In genomic region chr5:123396901-123397464, GRCm38 (mm10) we compare ENCODE assay signal across 8 mouse cellular contexts. TPM values are rescaled to one million over a fixed set of nuclear protein-coding genes. Genes with fewer than 3 reads are reported as not detected.
DNase-seq lines count a peak whose midpoint lies in the region; ATAC-seq and TF ChIP-seq lines count a peak whose summit lies in the region.

No protein-coding gene starts in this region.

- peak overlapping the region; percentile 69 for H3K4me2 ChIP-seq in neural tube, embryonic 12.5 days (replicated peaks)

- peak overlapping the region; percentile 76 for H3K27ac ChIP-seq in layer of hippocampus, adult 2 months
- no peak overlapping the region for H3K27ac ChIP-seq in neural tube, embryonic 12.5 days

- DNase-seq in layer of hippocampus, adult 2 months (ENCODE audit: low spot score in 2 of 2), result no peak
- DNase-seq in layer of hippocampus, adult 8-10 months (ENCODE audit: low spot score in 2 of 2), result no peak
- peak; percentile 77 to 88 for DNase-seq in cerebellum, postnatal 25 days
- DNase-seq in induced T-regulatory cell, adult 2 months (ENCODE audit: low read depth), result peak; percentile 51
- DNase-seq in right cerebral cortex, postnatal 36 days (ENCODE audit: low spot score in 2 of 2), result no peak
- no peak for DNase-seq in thymus, adult 18-20 months
- no peak for DNase-seq in right cerebral cortex, adult 2 months (ENCODE audit: low spot score in 2 of 2)

- peak overlapping the region; percentile 74 for H3K4me3 ChIP-seq in layer of hippocampus, adult 2 months
- H3K4me3 ChIP-seq in neural tube, embryonic 12.5 days, result 0 out of 2 replicates have a peak overlapping the region, but pooled peaks have one; percentile 70

- H3K36me3 ChIP-seq in neural tube, embryonic 12.5 days, result no peaks in the 10 kb centered on the region

- no peak for TF ChIP-seq CTCF in layer of hippocampus, adult 2 months (conservative IDR thresholded peaks at IDR 0.05)

- no peaks in the 10 kb centered on the region for H3K27me3 ChIP-seq in neural tube, embryonic 12.5 days (replicated peaks)

- H3K4me1 ChIP-seq in neural tube, embryonic 12.5 days, result peaks cover 31% of the 10 kb centered on the region

- H3K9me3 ChIP-seq in neural tube, embryonic 12.5 days, result no peaks in the 10 kb centered on the region

- no peak for ATAC-seq in neural tube, embryonic 12.5 days (ENCODE audit: low FRiP score, low read depth)

- 78% methylated on average over 8 of the region's 8 CpGs for WGBS in neural tube, embryonic 12.5 days

- 0 out of 2 replicates have a peak overlapping the region, but pooled peaks have one; percentile 18 for H3K9ac ChIP-seq in neural tube, embryonic 12.5 days

RNA-seq across cellular contexts. Expression of gene Mlxip, which starts 2.4 kb away (rescaled TPM):
- 10 to 100 TPM; 17.7 to 18.3 TPM for total RNA-seq in layer of hippocampus, adult 2 months (2021)
- 10 to 100 TPM; 17.7 to 23.0 (median 21.0) TPM for total RNA-seq in layer of hippocampus, adult 8-10 months (2022)
- 21.7 and 23.3 TPM in 2 replicates for polyA plus RNA-seq in neural tube, embryonic 12.5 days (2016; fragmentation: Nextera tagmentation; extraction: Ambion mirVana)

RNA-seq across cellular contexts. Expression of gene Bcl7a, which starts 53.3 kb away (rescaled TPM):
- 10 to 100 TPM; 67.4 to 70.2 TPM for total RNA-seq in layer of hippocampus, adult 2 months (2021)
- total RNA-seq in layer of hippocampus, adult 8-10 months (2022), result 10 to 100 TPM; 58.5 to 66.1 (median 62.9) TPM
- polyA plus RNA-seq in neural tube, embryonic 12.5 days (2016; fragmentation: Nextera tagmentation; extraction: Ambion mirVana), result 66.7 and 70.9 TPM in 2 replicates

Comparison
In these comparisons a context has a peak if more than half of its experiments do, and no peak if none do; other contexts are left out.
1. DNase-seq: peak in cerebellum, postnatal 25 days (2 of 2) and induced T-regulatory cell, adult 2 months (single experiment); none in layer of hippocampus, adult 2 months (0 of 2), layer of hippocampus, adult 8-10 months (0 of 2), right cerebral cortex, postnatal 36 days (0 of 2), thymus, adult 18-20 months (0 of 2) and right cerebral cortex, adult 2 months (0 of 2).